Mouse (Mus musculus) 3134 (cell line): Measurements from ENCODE around the gene Eif1ad.
"Not testable (repeated sequence)": the region's sequence is repeated elsewhere in the genome, so short reads cannot be mapped to it uniquely, and the experiment has no call there.

Experiments used
- DNase-seq: peaks from one replicate; pipeline ENCODE4 v3.0.0-alpha.2; 2011; ENCODE audit warnings: low spot score; ENCODE audit not compliant: insufficient read length; ENCODE audit errors: extremely low read depth

Eif1ad gene

GRCm38 (mm10) chr19:5366175-5367052 lies at the start of gene Eif1ad:
TSS of gene Eif1ad (plus strand) at chr19:5366741.
- DNase-seq, result peak; percentile 96

- no peak for DNase-seq
These were observed 42.7 kb upstream of the Eif1ad start for GRCm38 (mm10) chr19:5323801-5324200.

- DNase-seq, result no peak
These were observed 38.6 kb upstream of the Eif1ad start for GRCm38 (mm10) chr19:5327970-5328369.

- no peak for DNase-seq
These were observed 31.8 kb upstream of the Eif1ad start for GRCm38 (mm10) chr19:5334741-5335140.

GRCm38 (mm10) chr19:5335441-5335840 lies 31.1 kb upstream of the Eif1ad start, which contains the start of gene Catsper1:
TSS of gene Catsper1 (plus strand) at chr19:5335741.
- no peak for DNase-seq

GRCm38 (mm10) chr19:5337975-5338374 lies 28.6 kb upstream of the Eif1ad start:
- DNase-seq, result peak; percentile 40

GRCm38 (mm10) chr19:5341360-5341759 lies 25.2 kb upstream of the Eif1ad start:
- no peak for DNase-seq

GRCm38 (mm10) chr19:5345297-5346131 lies 21.0 kb upstream of the Eif1ad start:
- peak; percentile 87 for DNase-seq

- DNase-seq, result no peak
These were observed 18.5 kb upstream of the Eif1ad start for GRCm38 (mm10) chr19:5348064-5348463.

GRCm38 (mm10) chr19:5348526-5349501 lies 17.7 kb upstream of the Eif1ad start:
- DNase-seq, result peak; percentile 62

GRCm38 (mm10) chr19:5349502-5349873 lies 17.1 kb upstream of the Eif1ad start, which contains the start of gene Cst6:
TSS of gene Cst6 (minus strand) at chr19:5349574.
- DNase-seq, result not testable (repeated sequence)

GRCm38 (mm10) chr19:5353609-5354008 lies 12.9 kb upstream of the Eif1ad start:
- no peak for DNase-seq

- no peak for DNase-seq
These were observed 10.5 kb upstream of the Eif1ad start for GRCm38 (mm10) chr19:5356080-5356479.

GRCm38 (mm10) chr19:5362186-5362585 lies 4.4 kb upstream of the Eif1ad start:
- no peak for DNase-seq

- DNase-seq, result no peak
These were observed 2.4 kb upstream of the Eif1ad start for GRCm38 (mm10) chr19:5364124-5364523.

GRCm38 (mm10) chr19:5365751-5366150 lies 790 bp upstream of the Eif1ad start:
- no peak for DNase-seq

GRCm38 (mm10) chr19:5367053-5367359 lies 465 bp downstream of the Eif1ad start, which contains the start of gene Banf1:
TSS of gene Banf1 (minus strand) at chr19:5367168.
- no peak for DNase-seq

- DNase-seq, result no peak
These were observed 914 bp downstream of the Eif1ad start for GRCm38 (mm10) chr19:5367455-5367854.

- no peak for DNase-seq
These were observed 4.4 kb downstream of the Eif1ad start for GRCm38 (mm10) chr19:5370932-5371331.

GRCm38 (mm10) chr19:5372724-5373123 lies 6.2 kb downstream of the Eif1ad start:
- DNase-seq, result no peak
